Mouse (Mus musculus) lung, postnatal 14 days (tissue): ENCODE results near the gene Jak1.

Experiments used
- DNase-seq: peaks from one replicate; pipeline ENCODE4 v3.0.0; 2021

Gene Jak1

DNA sequence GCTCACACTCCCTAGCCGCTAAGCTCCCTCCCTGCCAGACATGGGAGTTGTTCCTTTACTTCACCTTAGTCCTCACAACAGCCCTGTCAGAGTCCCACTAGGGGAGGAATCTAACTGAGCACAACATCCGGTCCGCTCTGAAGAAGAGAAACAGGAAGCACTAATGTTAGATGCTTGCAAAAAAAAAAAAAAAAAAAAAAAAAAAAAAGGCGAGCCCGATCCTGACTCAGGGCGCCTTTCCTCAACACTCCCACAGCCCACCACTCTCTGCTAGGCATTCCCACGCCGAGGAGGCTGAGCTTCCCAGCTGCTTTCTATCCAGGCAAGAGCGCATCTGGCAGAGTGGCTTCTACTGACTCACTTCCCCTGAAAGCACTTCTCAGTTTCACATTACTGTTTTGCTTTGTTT lies 82.5 kb downstream of the Jak1 start:
- DNase-seq, result peak; percentile 18

DNA sequence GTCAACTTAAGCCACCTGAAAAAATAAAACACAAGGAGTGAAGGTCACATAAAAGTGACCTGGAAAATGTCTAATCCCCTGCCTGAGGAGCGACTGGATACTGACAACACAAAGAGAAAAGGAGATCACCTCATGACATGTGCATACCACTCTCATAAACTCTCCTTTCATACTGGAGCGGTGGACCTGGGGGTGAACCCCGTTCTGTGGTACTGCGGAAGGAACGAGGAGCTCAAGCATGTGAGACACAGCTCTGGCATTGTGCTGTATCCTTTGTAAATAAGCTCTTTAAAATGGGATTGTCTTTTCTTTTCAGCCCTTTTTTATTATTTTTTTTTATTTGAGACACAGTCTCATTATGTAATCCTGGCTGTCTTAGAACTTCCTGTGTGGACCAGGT lies 84.4 kb downstream of the Jak1 start:
- DNase-seq, result no peak

DNA sequence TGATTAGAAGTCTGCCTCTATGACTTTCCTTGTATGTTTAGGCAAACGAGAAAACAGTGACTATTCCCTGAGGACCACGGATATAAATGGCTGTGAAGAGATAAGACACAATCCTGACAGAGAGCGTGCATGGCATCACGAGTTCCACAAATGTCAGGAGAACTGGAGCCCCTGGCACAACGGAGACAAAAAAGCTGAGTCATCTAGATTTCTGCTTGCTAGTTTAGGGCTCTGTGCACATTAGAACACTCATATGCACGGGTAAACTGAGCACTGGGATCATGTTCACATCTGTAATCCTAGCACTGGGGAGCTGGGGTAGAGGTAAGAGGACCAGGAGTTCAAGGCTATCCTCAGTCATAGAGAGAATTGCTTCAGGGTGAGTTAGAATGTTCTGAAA lies 85.2 kb downstream of the Jak1 start:
- DNase-seq, result no peak

DNA sequence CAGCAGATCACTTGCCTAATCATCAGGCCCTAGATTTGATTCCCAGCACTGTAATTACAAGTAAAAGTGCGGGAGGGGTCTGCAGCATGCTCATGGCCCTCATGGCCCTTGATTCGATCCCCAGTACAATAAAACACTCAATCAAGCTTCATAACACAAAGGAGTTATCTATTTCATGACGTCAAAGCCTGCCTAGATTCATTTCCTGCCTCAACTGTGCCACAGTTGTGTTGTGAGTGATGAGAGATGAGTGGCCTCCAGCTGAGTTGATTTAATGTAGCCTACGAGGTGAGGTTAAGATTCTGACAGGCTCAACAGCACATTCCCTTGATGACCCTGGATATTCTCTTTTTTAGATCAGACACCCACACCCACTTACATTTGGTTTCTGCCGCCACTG lies 86.0 kb downstream of the Jak1 start:
- no peak for DNase-seq

DNA sequence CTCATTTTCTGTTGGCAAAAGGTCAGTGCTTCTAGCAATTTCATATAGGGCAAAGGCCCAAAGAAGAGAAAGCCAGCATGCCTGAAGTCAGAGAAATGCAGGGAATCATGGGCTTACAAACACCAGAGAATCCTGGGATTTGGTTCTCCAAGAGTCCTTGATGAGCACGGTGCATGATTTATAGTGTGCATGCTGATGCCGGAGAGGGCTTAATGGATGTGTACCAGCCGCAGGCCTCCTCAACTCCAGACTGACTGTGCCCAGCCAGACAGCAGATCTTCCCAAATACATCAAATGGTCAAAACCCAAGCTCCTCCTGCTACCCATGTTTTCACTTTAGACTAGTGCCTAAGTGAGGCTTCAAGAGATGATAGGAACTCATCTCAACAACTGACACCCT lies 87.3 kb downstream of the Jak1 start:
- no peak for DNase-seq

DNA sequence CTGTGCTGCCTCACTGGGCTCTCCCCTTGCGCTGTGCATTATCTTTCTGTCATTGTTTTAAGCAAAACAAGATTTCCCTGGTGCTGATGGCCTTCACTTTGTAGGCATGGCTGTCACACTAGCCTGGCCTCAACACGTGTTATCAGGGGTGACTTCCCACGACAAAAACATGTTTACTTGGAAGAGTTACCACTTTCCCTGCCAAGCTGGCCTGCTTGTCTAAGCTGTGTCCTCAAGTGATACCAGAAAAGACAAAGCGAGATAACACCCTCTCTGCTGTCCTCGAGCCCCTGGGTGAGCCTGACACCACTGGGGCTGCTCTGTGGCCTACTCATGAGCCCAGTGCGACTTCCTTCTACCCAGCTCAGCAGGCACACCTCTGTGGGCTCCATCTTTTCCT lies 89.0 kb downstream of the Jak1 start:
- DNase-seq, result no peak

DNA sequence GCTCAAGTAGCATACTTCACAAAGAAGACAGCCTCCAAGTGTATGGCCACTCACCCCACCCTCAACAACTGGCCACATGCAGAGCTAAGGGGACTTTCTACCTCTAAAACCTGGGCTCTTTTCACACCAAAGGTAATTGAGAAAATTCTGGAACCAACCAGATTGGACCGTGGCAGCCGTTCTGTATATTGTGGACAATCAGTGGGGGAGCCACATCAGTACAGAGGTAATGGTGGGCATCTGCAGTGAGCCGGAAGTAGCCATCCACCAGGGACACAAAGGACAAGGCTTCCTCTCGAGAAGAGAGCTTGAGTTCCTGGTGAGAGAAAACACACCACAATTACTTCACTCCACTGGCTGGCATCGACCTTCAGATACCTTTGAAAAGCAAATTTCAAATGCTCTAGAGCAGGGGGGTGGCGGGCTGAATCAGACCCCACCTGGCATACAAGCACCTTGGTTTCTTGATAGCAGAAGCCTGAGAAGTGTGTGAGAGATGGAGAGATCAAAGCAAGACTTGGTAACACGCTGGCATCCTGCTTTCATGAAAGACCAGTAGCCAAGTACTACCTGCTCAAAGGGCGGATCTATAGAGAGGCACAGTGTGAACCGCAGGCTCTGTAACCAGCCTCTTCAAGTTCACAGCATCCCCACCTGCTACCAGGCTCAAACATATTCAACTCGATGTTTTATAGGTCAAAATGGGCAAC lies 90.0 kb downstream of the Jak1 start:
- no peak for DNase-seq

DNA sequence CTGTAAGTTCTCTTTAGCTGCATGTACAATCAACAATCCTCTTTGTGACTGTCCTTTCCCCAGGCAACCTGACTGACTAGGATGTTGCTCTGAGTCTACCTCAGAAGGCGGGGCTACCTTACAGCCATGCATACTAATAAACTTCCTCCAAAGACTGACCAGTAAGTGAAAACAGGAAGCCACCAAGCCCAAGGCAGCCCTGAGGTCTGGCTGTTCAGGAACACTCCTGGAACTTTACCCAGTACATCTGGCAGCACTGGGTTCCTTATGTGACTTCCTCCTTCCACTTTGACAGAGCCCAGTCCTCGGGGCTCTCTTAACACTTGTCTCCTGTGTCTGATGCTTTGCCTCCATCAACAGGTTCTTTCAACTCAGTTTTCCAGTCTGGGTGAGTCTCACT lies 92.3 kb downstream of the Jak1 start:
- no peak for DNase-seq

DNA sequence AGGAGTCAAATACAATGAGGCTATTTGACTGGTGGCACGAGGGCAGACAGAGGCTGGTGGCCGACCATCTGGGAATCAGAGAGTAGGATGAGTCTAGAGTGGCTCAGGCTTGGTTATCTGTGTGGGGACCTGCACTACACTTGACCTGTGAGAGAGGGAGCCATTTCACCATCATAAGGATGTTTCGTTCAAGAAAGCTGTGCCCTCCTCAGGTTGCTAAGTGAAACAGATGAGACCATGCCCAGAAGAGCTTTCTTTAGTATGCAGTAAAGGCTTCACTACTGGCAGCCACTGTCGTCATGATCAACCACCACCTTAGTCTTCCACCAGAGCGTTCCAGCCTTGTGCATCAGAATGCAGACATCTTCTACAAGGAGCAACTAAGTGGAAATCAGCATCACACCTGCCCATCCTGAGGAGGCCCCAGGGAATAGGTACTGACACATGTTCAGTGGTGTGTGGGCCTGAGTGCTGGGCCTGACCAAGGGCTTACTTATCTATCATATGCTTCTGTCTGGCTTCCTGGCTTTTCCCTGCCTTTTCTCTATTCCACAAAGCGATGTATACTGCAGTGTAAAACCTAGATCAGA lies 96.8 kb downstream of the Jak1 start:
- DNase-seq, result peak; percentile 49

DNA sequence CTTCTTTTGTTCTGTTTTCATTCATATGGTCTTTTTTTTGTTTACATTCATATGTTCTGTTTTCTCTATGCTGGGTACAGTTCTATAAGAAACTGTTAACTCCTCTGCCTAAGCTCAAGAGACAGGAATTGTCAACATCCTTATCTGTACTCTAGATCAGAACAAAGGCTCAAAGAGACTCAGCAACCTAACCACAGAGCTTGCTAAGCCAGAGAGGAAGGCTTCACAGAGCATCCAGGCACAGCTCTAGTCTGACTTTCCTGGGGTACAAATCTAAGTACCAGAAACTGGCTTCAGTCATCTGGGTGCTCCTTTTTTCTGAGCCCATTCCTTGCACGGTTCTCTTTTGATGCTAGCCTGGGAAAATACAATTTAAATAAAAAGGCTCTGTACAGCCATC lies 97.3 kb downstream of the Jak1 start:
- no peak for DNase-seq

DNA sequence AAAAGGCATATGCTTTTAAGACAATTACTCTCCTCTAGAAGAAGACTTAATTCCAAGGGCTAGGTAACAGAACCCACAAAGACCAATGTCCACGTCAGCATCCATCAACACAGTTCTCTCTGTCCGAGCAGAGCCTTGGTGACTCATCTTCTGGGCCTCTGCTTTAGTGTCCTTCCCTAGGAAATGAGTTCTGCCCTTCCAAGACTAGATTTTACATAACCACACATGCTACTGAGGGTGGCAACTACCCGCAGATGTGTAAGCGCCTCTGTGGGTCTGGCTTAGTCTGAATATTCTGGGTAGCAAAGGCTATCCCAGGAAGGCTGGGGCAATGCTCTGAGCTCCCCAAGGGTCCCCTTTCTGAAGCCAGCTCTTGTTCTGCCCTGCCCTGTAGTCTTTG lies 99.3 kb downstream of the Jak1 start:
- no peak for DNase-seq

DNA sequence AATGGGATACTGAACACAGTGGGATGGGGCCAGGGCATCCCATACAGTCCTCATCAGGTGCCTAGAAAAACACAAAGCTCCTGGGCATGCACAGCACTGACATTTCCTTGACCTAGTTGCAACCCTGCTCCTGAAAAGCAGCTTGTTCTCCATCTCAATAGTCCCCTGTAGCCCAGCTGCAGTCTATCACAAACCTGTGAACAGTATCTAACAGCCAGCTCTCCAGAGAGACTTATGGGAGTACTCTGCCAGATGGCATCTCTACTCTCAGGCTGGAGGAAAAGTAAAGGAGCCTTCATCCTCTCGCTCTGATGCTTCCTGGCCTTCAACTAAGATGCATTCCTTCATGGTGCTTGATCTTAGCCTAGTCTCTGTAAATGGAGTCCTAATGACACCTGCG lies 100.4 kb downstream of the Jak1 start:
- no peak for DNase-seq

DNA sequence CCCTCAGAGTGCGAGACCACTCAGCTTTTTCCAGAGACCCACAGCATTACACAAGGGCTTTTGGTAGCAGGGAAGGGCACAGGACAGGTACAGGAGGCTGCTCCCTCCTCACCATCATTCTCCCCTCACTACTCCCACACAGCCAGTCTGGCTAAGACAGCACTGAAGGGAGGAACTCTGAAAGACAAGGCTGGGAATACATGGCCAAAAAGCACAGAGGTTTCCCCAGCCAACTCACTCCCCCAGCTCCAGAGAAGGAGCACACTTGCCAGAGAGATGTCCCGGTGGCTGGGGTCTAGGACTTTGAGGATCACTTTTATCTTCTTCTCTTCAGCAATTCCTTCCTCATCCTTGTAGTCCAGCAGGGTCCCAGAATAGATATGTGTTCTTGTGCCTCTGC lies 100.9 kb downstream of the Jak1 start:
- no peak for DNase-seq

DNA sequence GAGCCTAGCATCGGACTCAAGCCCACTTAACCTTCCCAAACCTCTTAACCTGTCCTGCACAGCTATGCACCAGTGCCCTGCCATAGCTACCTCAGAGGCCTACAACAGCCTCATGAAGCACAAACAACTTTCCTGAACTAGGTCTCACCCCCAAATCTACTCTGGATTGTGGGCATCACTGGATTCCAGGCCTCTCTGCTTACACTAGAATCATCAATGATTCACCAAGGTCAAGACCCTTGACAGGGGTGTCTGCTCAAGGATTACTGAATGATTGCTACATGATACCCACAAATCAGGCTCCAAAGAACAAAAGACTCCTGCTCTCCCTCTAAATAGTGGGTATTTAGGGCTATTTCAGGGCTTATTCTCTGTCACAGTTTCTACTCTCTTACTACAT lies 104.3 kb downstream of the Jak1 start:
- DNase-seq, result no peak

DNA sequence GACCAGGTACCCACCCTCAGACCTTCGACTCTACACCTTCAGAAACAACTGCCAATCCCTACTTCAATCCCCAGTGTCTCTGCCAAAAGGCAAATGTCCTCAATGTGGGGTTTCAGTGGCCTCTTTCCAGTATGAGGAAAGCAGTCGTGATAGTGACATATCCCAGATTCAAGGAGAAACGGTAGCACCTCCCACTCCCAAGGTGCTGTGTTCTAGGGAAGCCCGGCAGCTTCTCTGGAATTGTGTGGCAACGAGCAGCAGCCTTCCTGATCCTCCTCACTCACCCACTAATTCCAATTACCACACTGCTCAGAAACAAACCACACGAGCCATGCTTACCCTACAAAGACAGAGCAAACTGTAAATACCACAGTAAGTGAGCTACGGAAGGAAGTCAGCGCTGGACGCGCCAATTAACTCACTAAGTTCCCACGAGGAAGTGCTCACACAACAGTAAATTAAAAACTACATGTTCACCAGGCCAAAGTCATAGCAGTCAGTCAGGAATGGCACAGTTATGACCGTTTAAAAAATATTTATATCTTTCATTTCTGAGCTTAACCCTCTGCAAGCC lies 105.8 kb downstream of the Jak1 start:
- DNase-seq, result peak; percentile 17

DNA sequence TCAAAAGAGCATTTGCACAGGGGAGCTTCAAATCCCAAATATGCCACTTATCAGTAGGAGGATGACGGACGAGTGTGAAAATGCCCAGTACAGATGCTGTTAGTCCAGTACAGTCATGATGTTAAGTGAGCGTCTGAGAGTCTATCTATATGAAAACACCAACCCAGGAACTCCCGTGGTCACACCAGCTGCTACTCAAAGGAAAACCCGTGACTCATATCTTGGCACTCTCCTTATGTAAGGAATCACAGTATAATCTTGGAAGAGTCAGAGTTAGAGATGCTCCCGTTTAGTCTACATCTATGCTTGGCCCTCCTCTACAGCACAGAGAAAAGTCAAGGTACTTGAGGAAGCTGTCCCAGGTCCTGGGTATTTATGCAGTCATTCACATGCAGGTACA lies 106.8 kb downstream of the Jak1 start:
- no peak for DNase-seq

DNA sequence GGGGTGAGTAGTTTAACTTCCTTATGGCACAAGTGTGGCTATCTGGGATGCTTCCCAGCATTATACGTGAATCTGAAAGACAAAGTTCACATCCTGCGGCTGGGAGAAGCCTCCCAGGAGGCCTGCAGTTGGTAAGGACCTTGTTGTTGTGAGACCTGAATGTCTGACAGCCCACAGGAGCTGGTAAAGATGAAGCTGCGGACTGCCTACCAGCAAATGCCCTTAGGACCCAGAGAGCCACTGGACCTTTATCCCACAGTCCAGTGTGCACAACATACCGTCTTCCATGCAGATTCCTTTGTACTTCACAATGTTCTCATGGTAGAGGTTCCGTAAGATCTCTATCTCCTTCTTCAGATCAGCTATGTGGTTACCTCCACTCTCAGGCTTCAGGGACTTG lies 107.6 kb downstream of the Jak1 start:
- no peak for DNase-seq

DNA sequence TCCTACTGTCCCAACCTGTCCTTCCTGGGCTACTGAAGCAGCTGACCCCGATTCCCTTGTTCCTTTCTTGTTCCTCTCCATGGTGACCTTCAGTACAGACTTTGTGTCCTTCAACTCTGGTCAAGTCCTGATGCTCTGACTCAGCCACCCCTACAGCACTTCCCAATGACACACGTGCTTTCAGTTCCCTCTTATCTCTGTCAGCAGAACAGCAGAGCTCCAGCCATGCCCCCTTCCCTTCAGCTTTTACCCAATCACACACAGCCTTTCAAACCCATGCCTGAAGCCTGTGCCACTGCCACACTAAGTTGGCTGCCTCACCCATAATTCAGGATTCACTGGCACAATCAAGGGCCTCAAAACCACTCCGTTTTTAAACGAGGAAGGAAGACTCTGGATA lies 109.5 kb downstream of the Jak1 start:
- no peak for DNase-seq

DNA sequence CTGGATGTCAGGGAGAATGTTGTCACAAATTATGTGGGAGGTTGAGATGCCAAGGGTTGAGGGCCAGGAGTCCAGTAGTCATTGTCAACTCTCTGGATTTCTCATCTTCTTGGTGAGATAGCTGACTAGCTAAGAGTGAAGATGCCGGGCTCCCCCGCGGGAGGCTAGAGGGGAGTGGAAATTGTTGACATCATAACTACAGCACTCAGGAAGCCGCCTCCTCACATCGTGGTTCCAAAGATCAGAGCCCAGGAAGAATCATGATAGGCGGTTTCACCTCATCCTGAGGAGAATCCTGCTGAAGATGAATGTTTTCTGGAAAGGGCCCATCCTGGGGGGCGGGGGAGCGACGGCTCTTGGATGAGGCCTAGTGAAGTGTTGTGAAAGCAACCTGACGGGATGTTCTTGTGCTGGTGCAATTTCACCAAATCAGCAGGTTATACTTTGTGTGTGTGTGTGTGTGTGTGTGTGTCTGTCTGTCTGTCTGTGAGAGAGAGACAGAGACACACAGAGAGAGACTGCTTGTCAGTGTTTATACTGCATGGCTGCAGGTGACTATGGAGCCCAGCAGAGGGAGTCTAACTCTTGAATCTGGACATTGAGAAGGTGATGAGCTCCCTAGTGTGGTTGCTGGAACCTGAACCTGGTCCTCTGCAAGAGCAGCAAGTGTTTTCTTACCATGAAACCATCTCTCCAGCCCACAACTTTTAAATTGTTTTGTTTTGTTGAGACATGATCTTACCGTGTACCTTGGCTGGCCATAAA lies 118.0 kb downstream of the Jak1 start:
- DNase-seq, result no peak

DNA sequence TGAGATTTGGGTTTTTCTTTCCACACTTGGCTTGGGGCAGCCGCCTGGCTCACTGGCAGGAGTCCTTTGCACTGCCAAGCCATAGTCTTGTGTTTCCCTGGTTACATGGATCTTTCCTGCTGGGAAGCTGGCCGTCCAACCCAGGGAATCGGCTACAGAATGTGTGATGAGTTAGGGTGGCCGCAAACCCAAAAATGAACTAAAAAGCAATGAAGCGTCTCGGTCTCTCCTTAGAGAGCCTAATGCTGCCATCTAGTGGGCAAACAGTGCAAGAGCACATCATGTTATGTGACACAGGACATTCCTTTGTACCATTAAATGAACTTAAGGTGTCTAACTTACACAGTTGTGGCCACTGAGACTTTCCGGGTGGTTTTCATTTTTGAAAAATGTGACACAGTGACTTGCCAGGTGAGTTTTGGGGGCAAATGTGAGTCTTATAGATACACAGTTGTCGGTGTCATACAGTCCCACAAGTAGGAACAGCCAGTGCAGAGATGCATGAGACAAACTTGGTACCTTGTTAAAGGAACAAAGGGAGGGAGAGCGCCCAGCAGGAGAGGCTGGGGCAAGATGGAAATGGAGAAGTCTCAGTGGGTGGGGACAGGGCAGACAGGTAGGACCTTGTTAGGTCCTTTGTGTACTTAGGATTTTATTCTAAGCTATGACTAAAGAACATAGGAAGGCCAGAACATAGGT lies 118.9 kb downstream of the Jak1 start:
- peak; percentile 82 for DNase-seq

DNA sequence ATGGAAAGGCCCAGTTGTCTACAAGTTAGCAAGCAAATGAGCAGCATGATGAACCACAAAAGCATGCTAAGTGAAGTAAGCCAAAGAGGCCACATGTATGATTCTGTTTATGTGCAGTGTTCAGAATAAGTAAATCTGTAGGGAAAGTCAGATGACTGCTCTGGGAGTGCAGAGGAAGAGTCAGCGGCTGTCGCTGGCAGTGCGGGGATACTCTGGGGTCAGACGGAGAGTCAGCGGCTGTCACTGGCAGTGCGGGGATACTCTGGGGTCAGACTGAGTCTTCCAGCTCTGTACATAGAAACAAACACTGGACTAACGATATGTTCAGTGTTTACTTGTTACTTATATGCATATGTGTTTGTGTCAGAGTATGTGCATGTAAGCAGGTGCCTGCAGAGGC lies 120.3 kb downstream of the Jak1 start:
- no peak for DNase-seq

DNA sequence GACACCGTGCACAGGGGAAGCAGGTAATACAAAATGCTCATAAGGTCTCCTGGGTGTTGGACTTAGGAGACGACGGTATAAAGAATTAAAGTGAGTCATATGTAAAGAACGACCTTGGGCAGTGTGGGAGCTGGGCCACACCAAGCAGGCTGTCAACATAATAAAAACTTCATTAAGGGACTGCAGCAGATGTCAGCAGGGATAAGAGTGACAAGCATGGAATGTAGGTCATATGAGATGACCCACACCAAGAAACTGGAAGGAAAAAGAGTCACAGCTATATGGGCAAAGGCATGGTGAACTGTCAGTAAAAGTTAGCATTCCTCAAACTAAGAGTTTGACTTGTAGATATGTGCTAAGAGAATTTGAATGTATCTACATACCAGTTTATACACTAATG lies 120.7 kb downstream of the Jak1 start:
- no peak for DNase-seq

DNA sequence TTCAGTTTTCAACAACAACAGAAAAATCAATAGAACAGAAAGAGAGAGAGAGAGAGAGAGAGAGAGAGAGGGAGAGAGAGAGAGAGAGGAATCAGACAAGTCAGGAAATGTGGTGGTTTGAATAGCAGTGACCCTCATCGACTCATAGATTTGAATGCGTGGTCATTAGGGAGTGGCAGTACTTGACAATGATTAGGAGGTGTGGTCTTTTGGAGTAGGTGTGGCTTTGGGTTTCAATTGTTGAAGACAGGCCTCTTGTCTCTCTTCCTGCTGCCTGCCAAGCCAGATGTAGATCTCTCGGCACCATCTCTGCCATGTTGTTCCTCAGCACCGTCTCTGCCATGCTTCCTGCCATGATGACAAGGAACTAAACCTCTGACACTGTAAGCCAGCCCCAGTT lies 121.2 kb downstream of the Jak1 start:
- DNase-seq, result no peak

DNA sequence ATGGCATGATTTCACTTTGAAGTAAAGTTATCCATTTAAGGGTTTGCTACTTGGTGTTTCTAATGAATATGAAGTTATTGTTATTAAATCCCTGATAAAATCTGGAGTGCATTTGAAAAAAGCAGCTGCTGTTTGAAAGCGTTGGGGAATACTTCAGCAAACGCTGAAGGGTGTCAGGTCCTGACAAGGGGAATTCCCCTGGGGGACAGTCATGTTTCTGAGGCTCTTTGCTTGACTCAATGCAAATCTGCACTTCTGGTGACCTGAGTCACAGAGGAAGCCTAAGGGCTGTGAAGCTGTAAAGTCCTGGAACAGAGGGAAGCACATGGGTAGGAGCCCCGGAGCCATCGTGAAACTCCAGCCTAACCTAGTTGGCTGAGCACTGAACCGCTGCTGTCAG lies 123.3 kb downstream of the Jak1 start:
- DNase-seq, result no peak
